Mouse (Mus musculus): ENCODE measurements around the gene Usp10.

GRCm38 (mm10) chr8:120006645-120007160 lies 96.5 kb downstream of the Usp10 start:
- TF ChIP-seq POLR2A (IDR thresholded peaks at IDR 0.05; ENCODE audit: control insufficient read depth in 1 of 2, insufficient read depth in 1 of 2, low read depth in 1 of 2, low read length in 2 of 2, poor library complexity in 1 of 2) (no peak), CTCF (IDR thresholded peaks at IDR 0.05 in 2 of 3, conservative IDR thresholded peaks at IDR 0.05 in 1 of 3; ENCODE audit: control insufficient read depth in 1 of 3, insufficient read depth in 1 of 3, low read depth in 2 of 3, low read length in 3 of 3, poor library complexity in 1 of 3, severe bottlenecking in 1 of 3) (no peak), ZNF384 (IDR thresholded peaks at IDR 0.05; ENCODE audit: low read depth, low read length) (no peak), NRF1 (IDR thresholded peaks at IDR 0.05; ENCODE audit: insufficient read depth, low read depth, low read length, poor library complexity, severe bottlenecking) (no peak), TCF12 (IDR thresholded peaks at IDR 0.05; ENCODE audit: low read depth, low read length) (no peak), MXI1 (IDR thresholded peaks at IDR 0.05; ENCODE audit: low read depth, low read length) (no peak), USF2 (IDR thresholded peaks at IDR 0.05; ENCODE audit: borderline replicate concordance in 1 of 2, insufficient read depth in 1 of 2, low read depth in 1 of 2, low read length in 2 of 2) (no peak), POLR2AphosphoS2 (IDR thresholded peaks at IDR 0.05; ENCODE audit: low read length) (no peak), EP300 (IDR thresholded peaks at IDR 0.05; ENCODE audit: low read depth in 1 of 2, low read length in 2 of 2) (no peak), HCFC1 (IDR thresholded peaks at IDR 0.05; ENCODE audit: low read depth, low read length) (no peak), SMC3 (IDR thresholded peaks at IDR 0.05; ENCODE audit: low read depth, low read length) (no peak), MYB (IDR thresholded peaks at IDR 0.05; ENCODE audit: low read depth, low read length) (no peak), GATA1 (IDR thresholded peaks at IDR 0.05; ENCODE audit: low read depth, low read length) (no peak)
